Mouse (Mus musculus) testis, adult 2 months (tissue): ENCODE data around the gene Rnf150. TPM values are rescaled to one million over a fixed set of nuclear protein-coding genes. Genes with fewer than 3 reads are reported as not detected.

ENCODE experiments used
- H3K27ac ChIP-seq: fragments of 200-500 bp; 2 replicates; pipeline ENCODE4 v1.5.1; 2012; ENCODE audit warnings: low read depth, low read length; ENCODE audit not compliant: control insufficient read depth, insufficient read depth
- H3K27me3 ChIP-seq: fragments of 200-500 bp; 2 replicates; pipeline ENCODE4 v1.6.1; 2012; ENCODE audit warnings: mild to moderate bottlenecking, low read length, moderate library complexity; ENCODE audit not compliant: control insufficient read depth, insufficient read depth
- H3K36me3 ChIP-seq: fragments of 200-500 bp; 2 replicates; pipeline ENCODE4 v1.6.1; 2012; ENCODE audit warnings: mild to moderate bottlenecking, low read length; ENCODE audit not compliant: control insufficient read depth, insufficient read depth
- H3K4me1 ChIP-seq: fragments of 200-500 bp; 2 replicates; pipeline ENCODE4 v1.6.1; 2012; ENCODE audit warnings: low read length; ENCODE audit not compliant: control insufficient read depth, insufficient read depth
- H3K4me3 ChIP-seq: fragments of 200-500 bp; 2 replicates; pipeline ENCODE4 v1.5.1; 2012; ENCODE audit warnings: low read depth, mild to moderate bottlenecking, low read length, moderate library complexity, mixed read lengths; ENCODE audit not compliant: control insufficient read depth
- CTCF ChIP-seq: fragments of 200-500 bp; IDR thresholded peaks from 2 replicates; pipeline ENCODE4 v1.5.1; 2012; ENCODE audit warnings: low read depth, mild to moderate bottlenecking, inconsistent platforms, low read length, moderate library complexity; ENCODE audit not compliant: control insufficient read depth, insufficient read depth, insufficient replicate concordance
- POLR2A ChIP-seq: fragments of 200-500 bp; IDR thresholded peaks from 2 replicates; pipeline ENCODE4 v1.6.1; 2012; ENCODE audit warnings: low read depth, mild to moderate bottlenecking, inconsistent platforms, low read length, moderate library complexity; ENCODE audit not compliant: control insufficient read depth
- polyA plus RNA-seq: library from polyadenylated mRNA; depleted of rRNA; stranded (reverse); fragments of >200 nt; gene quantifications from 2 replicates; pipeline ENCODE4 v1.2.3, GENCODE M21; 2012; rRNA removed

The Rnf150 gene
- polyA plus RNA-seq, 1 experiment = 0.33 TPM

GRCm38 (mm10) chr8:83135086-83135485 lies 271.9 kb downstream of the Rnf150 start:
- H3K27me3 ChIP-seq = no peaks in the 10 kb centered on the region
- no peak overlapping the region for H3K27ac ChIP-seq
- TF ChIP-seq CTCF (no peak), POLR2A (no peak)
- H3K36me3 ChIP-seq = no peaks in the 10 kb centered on the region
- no peaks in the 10 kb centered on the region for H3K4me1 ChIP-seq
- no peak overlapping the region for H3K4me3 ChIP-seq

GRCm38 (mm10) chr8:83140068-83140467 lies 276.9 kb downstream of the Rnf150 start:
- no peaks in the 10 kb centered on the region for H3K27me3 ChIP-seq
- H3K4me3 ChIP-seq = no peak overlapping the region
- no peaks in the 10 kb centered on the region for H3K4me1 ChIP-seq
- TF ChIP-seq CTCF = no peak
- TF ChIP-seq POLR2A = no peak
- no peak overlapping the region for H3K27ac ChIP-seq
- H3K36me3 ChIP-seq = no peaks in the 10 kb centered on the region

GRCm38 (mm10) chr8:83140701-83141111 lies 277.6 kb downstream of the Rnf150 start:
- H3K36me3 ChIP-seq = no peaks in the 10 kb centered on the region
- no peak overlapping the region for H3K27ac ChIP-seq
- no peak overlapping the region for H3K4me3 ChIP-seq
- TF ChIP-seq CTCF (no peak), POLR2A (no peak)
- H3K27me3 ChIP-seq = no peaks in the 10 kb centered on the region
- H3K4me1 ChIP-seq = no peaks in the 10 kb centered on the region

Other genes starting within 250 kb of the Rnf150 start
- 38.8 and 49.4 TPM in 2 replicates for gene Zfp330, start 89.2 kb upstream of the Rnf150 start, polyA plus RNA-seq